Mouse (Mus musculus) MEL (cell line): ENCODE results near the gene Rbms3. TPM values are rescaled to one million over a fixed set of nuclear protein-coding genes. Genes with fewer than 3 reads are reported as not detected.

Source experiments
- DNase-seq: peaks from one replicate; pipeline ENCODE4 v3.0.0; 2011; ENCODE audit warnings: low read depth, low spot score
- H3K27ac ChIP-seq: 2 replicates; pipeline ENCODE4 v1.5.1; 2012; ENCODE audit warnings: low read depth, mild to moderate bottlenecking, control low read depth, low read length, moderate library complexity; ENCODE audit not compliant: control insufficient read depth
- H3K27me3 ChIP-seq, 2 experiments: fragments of 150-350 bp in 1 of 2; sonication (generic) in 1 of 2; 2 replicates each; pipeline ENCODE4 v1.6.1; 2012; ENCODE audit warnings: low read length in 2 of 2, mild to moderate bottlenecking in 2 of 2, improper control_type of control experiment in 1 of 2, moderate library complexity in 1 of 2; ENCODE audit not compliant: insufficient read depth in 2 of 2, control insufficient read depth in 1 of 2
- H3K36me3 ChIP-seq, 2 experiments: 2 replicates each; pipeline ENCODE4 v1.6.1; 2012 to 2014; ENCODE audit warnings: low read length in 2 of 2, improper control_type of control experiment in 1 of 2, inconsistent platforms in 1 of 2, mild to moderate bottlenecking in 1 of 2; ENCODE audit not compliant: insufficient read depth in 2 of 2, control insufficient read depth in 1 of 2
- H3K4me1 ChIP-seq, 2 experiments: fragments of 150-350 bp in 1 of 2; sonication (generic) in 1 of 2; 2 replicates each; pipeline ENCODE4 v1.6.1; 2012; ENCODE audit warnings: low read length in 2 of 2, improper control_type of control experiment in 1 of 2, mild to moderate bottlenecking in 1 of 2; ENCODE audit not compliant: insufficient read depth in 2 of 2, control insufficient read depth in 1 of 2
- H3K4me3 ChIP-seq, 2 experiments: fragments of 150-350 bp in 1 of 2; sonication (generic) in 1 of 2; 2 replicates each; pipeline ENCODE4 v1.5.1; 2012; ENCODE audit warnings: low read depth in 2 of 2, low read length in 2 of 2, mild to moderate bottlenecking in 2 of 2, moderate library complexity in 2 of 2, control low read depth in 1 of 2, improper control_type of control experiment in 1 of 2; ENCODE audit not compliant: control insufficient read depth in 1 of 2, insufficient read depth in 1 of 2
- H3K79me2 ChIP-seq: 2 replicates; pipeline ENCODE4 v1.6.1; 2012; ENCODE audit warnings: mild to moderate bottlenecking, low read length, moderate library complexity; ENCODE audit not compliant: control insufficient read depth, poor library complexity, insufficient read depth
- H3K9ac ChIP-seq: 2 replicates; pipeline ENCODE4 v1.6.1; 2012; ENCODE audit warnings: low read depth, mild to moderate bottlenecking, control low read depth, low read length, moderate library complexity; ENCODE audit not compliant: control insufficient read depth, poor library complexity, severe bottlenecking
- H3K9me3 ChIP-seq: fragments of 150-350 bp; sonication (generic); replicated peaks from 2 replicates; pipeline ENCODE4 v1.6.1; 2012; ENCODE audit warnings: mild to moderate bottlenecking, low read length, improper control_type of control experiment, moderate library complexity; ENCODE audit not compliant: insufficient read depth
- BHLHE40 ChIP-seq: IDR thresholded peaks from 2 replicates; pipeline ENCODE4 v1.6.1; 2012; ENCODE audit warnings: low read depth, mild to moderate bottlenecking, inconsistent platforms, low read length, improper control_type of control experiment, borderline replicate concordance
- CHD1 ChIP-seq: IDR thresholded peaks from 2 replicates; pipeline ENCODE4 v1.6.1; 2012; ENCODE audit warnings: low read depth, mild to moderate bottlenecking, inconsistent platforms, low read length, improper control_type of control experiment
- CTCF ChIP-seq, 3 experiments: IDR thresholded peaks in 2 of 3; conservative IDR thresholded peaks in 1 of 3; 2 replicates each; pipeline ENCODE4 v1.5.1; 2011 to 2012; ENCODE audit warnings: low read length in 3 of 3, low read depth in 2 of 3, mild to moderate bottlenecking in 2 of 3, improper control_type of control experiment in 1 of 3, inconsistent platforms in 1 of 3, mixed read lengths in 1 of 3, moderate library complexity in 1 of 3; ENCODE audit not compliant: control insufficient read depth in 1 of 3, insufficient read depth in 1 of 3, poor library complexity in 1 of 3, severe bottlenecking in 1 of 3
- ETS1 ChIP-seq: IDR thresholded peaks from 2 replicates; pipeline ENCODE4 v1.6.1; 2012; ENCODE audit warnings: low read depth, mild to moderate bottlenecking, inconsistent platforms, low read length, improper control_type of control experiment, moderate library complexity
- JUND ChIP-seq: IDR thresholded peaks from 2 replicates; pipeline ENCODE4 v1.6.1; 2011; ENCODE audit warnings: low read depth, mild to moderate bottlenecking, improper control_type of control experiment, low read length
- KAT2A ChIP-seq: conservative IDR thresholded peaks from 2 replicates; pipeline ENCODE4 v1.6.1; 2012; ENCODE audit warnings: low read depth, low read length, improper control_type of control experiment, inconsistent platforms
- MAZ ChIP-seq: IDR thresholded peaks from 2 replicates; pipeline ENCODE4 v1.6.1; 2012; ENCODE audit warnings: low read depth, mild to moderate bottlenecking, inconsistent platforms, low read length, improper control_type of control experiment
- MEF2A ChIP-seq: IDR thresholded peaks from 2 replicates; pipeline ENCODE4 v1.6.1; 2014; ENCODE audit warnings: low read depth, mild to moderate bottlenecking, inconsistent platforms, low read length, improper control_type of control experiment; ENCODE audit not compliant: poor library complexity, insufficient replicate concordance, severe bottlenecking; ENCODE audit errors: extremely low read depth
- MYC ChIP-seq: IDR thresholded peaks from 2 replicates; pipeline ENCODE4 v1.6.1; 2011; ENCODE audit warnings: low read depth, mild to moderate bottlenecking, low read length, improper control_type of control experiment, moderate library complexity
- RCOR1 ChIP-seq: IDR thresholded peaks from 2 replicates; pipeline ENCODE4 v1.6.1; 2012; ENCODE audit warnings: low read depth, mild to moderate bottlenecking, inconsistent platforms, low read length, improper control_type of control experiment
- TAL1 ChIP-seq: IDR thresholded peaks from 2 replicates; pipeline ENCODE4 v1.6.1; 2012; ENCODE audit warnings: mild to moderate bottlenecking, inconsistent platforms, low read length, moderate library complexity, mixed read lengths
- TBP ChIP-seq: IDR thresholded peaks from 2 replicates; pipeline ENCODE4 v1.8.0; 2011; ENCODE audit warnings: low read depth, low read length, improper control_type of control experiment
- UBTF ChIP-seq: IDR thresholded peaks from 2 replicates; pipeline ENCODE4 v1.6.1; 2012; ENCODE audit warnings: low read depth, mild to moderate bottlenecking, inconsistent platforms, low read length, improper control_type of control experiment, moderate library complexity, borderline replicate concordance; ENCODE audit not compliant: insufficient read depth
- USF2 ChIP-seq, 2 experiments: IDR thresholded peaks; 2 replicates each; pipeline ENCODE4 v1.6.1; 2011 to 2012; ENCODE audit warnings: improper control_type of control experiment in 2 of 2, low read length in 2 of 2, borderline replicate concordance in 1 of 2, inconsistent platforms in 1 of 2, low read depth in 1 of 2, mild to moderate bottlenecking in 1 of 2; ENCODE audit not compliant: insufficient read depth in 1 of 2
- ZKSCAN1 ChIP-seq: IDR thresholded peaks from 2 replicates; pipeline ENCODE4 v1.6.1; 2012; ENCODE audit warnings: low read depth, mild to moderate bottlenecking, inconsistent platforms, low read length, improper control_type of control experiment, moderate library complexity
- polyA plus RNA-seq, 2 experiments: library from polyadenylated mRNA; stranded (reverse) in 1 of 2; unstranded in 1 of 2; fragments of >175 nt in 1 of 2; fragments of >200 nt in 1 of 2; gene quantifications; 2 replicates each; pipeline versions ENCODE4 v1.2.1 to v1.2.4; 2012; ENCODE audit warnings: low replicate concordance in 2 of 2, low read depth in 1 of 2; ENCODE audit not compliant: insufficient read length in 2 of 2, insufficient read depth in 1 of 2, missing spikeins in 1 of 2
- total RNA-seq: library from RNA; depleted of rRNA; stranded (reverse); fragments of 300-350 nt; gene quantifications from 2 replicates; pipeline ENCODE4 v1.2.3, GENCODE M21; 2012

Rbms3 gene
- total and polyA plus RNA-seq, 3 experiments = not detected

GRCm38 (mm10) chr9:117172526-117172925 is 457.2 kb downstream of the Rbms3 start:
- H3K4me3 ChIP-seq = no peak overlapping the region
- H3K79me2 ChIP-seq = no peaks in the 10 kb centered on the region
- no peak overlapping the region for H3K9ac ChIP-seq
- H3K27ac ChIP-seq = no peak overlapping the region
- no peaks in the 10 kb centered on the region for H3K4me1 ChIP-seq
- no peaks in the 10 kb centered on the region for H3K27me3 ChIP-seq
- no peaks in the 10 kb centered on the region for H3K36me3 ChIP-seq
- no peak for TF ChIP-seq CHD1
- TF ChIP-seq KAT2A = no peak
- TF ChIP-seq CTCF (IDR thresholded peaks at IDR 0.05 in 2 of 3, conservative IDR thresholded peaks at IDR 0.05 in 1 of 3; ENCODE audit: control insufficient read depth in 1 of 3, insufficient read depth in 1 of 3, low read depth in 2 of 3, low read length in 3 of 3, poor library complexity in 1 of 3, severe bottlenecking in 1 of 3) = no peak
- TF ChIP-seq TAL1 = no peak
- no peak for TF ChIP-seq MEF2A
- no peak for TF ChIP-seq ETS1
- TF ChIP-seq USF2 (IDR thresholded peaks at IDR 0.05; ENCODE audit: borderline replicate concordance in 1 of 2, insufficient read depth in 1 of 2, low read depth in 1 of 2, low read length in 2 of 2) = no peak
- TF ChIP-seq ZKSCAN1 = no peak
- TF ChIP-seq TBP = no peak
- no peak for DNase-seq
- H3K9me3 ChIP-seq = no peaks in the 10 kb centered on the region

GRCm38 (mm10) chr9:117169196-117169595 is 460.5 kb downstream of the Rbms3 start:
- Histone ChIP-seq H3K4me1 (no peaks in the 10 kb centered on the region), H3K79me2 (no peaks in the 10 kb centered on the region), H3K27me3 (no peaks in the 10 kb centered on the region), H3K4me3 (no peak overlapping the region), H3K9ac (no peak overlapping the region), H3K36me3 (no peaks in the 10 kb centered on the region), H3K27ac (no peak overlapping the region)
- DNase-seq = no peak
- TF ChIP-seq BHLHE40 (no peak), JUND (no peak), UBTF (no peak), MYC (no peak), MAZ (no peak), ZKSCAN1 (no peak)
- TF ChIP-seq, all 39 proteins: peak for 0
- H3K9me3 ChIP-seq = no peaks in the 10 kb centered on the region

- Histone ChIP-seq H3K4me1 (no peaks in the 10 kb centered on the region), H3K9me3 (no peaks in the 10 kb centered on the region)
- no peak for TF ChIP-seq RCOR1
- TF ChIP-seq USF2 (IDR thresholded peaks at IDR 0.05; ENCODE audit: borderline replicate concordance in 1 of 2, insufficient read depth in 1 of 2, low read depth in 1 of 2, low read length in 2 of 2) = no peak
Observed at GRCm38 (mm10) chr9:117163143-117163542, 466.6 kb downstream of the Rbms3 start.

More at GRCm38 (mm10) chr9:117163143-117163542, 466.6 kb downstream of the Rbms3 start:
- no peak overlapping the region for H3K9ac ChIP-seq
- H3K36me3 ChIP-seq = no peaks in the 10 kb centered on the region
- H3K4me3 ChIP-seq = no peak overlapping the region
- no peak overlapping the region for H3K27ac ChIP-seq
- no peaks in the 10 kb centered on the region for H3K27me3 ChIP-seq
- no peaks in the 10 kb centered on the region for H3K79me2 ChIP-seq
- DNase-seq = no peak
